Mouse (Mus musculus): ENCODE data around the gene Tspyl3.

DNA sequence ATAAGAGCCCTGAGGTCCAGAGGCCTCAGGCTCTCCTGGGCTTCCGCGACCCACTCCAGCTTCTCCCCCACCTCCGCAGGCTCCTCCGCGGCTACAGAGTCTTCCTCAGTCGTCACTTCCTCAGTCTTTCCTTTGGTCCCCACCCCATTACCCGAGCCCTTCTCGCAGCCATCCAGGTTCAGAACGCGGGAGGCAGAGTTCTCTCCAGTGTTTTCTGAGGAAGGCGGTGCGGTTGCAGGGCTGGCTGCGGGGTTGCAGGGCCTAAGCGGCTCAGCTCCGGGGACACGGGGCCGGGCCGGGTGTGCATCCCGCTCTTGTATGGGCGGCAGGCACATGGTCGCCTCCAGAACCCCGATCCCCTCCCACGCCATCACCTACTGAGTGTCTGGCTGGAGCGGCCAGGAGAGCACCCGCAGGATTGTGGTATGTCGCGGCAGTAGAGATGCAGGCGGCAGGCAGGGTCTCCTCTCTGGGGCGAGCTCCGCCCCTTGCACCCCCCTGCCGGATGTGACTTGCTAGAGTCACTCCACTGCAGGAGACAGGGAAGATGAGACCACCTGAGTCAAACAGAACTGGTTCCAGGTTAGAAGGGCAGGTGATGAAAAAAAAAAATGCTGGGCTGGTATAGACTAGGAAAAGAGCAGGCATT lies at the start of gene Tspyl3:
- peak; percentile 7; the same call in 1 of the 2 replicates for TF ChIP-seq POLR2A (IDR thresholded peaks at IDR 0.05; ENCODE audit: low read depth, low read length)
- TF ChIP-seq CTCF (IDR thresholded peaks at IDR 0.05; ENCODE audit: extremely low read depth, insufficient read depth, insufficient read length, insufficient replicate concordance) = no peak

Measured in spleen, adult 2 months (tissue).